Mouse (Mus musculus) heart, embryonic 14.5 days (tissue): ENCODE data around the gene Bin2. TPM values are rescaled to one million over a fixed set of nuclear protein-coding genes. Genes with fewer than 3 reads are reported as not detected.

Source experiments
- ATAC-seq: fragments of 200-750 bp; cut with Nextera tagmentation; 2 replicates; pipeline ENCODE4 v1.8.0; 2017; ENCODE audit warnings: low read depth, moderate TSS enrichment; ENCODE audit not compliant: insufficient number of reproducible peaks, insufficient read depth, low FRiP score
- H3K27ac ChIP-seq, 2 experiments: fragments of 200-500 bp in 1 of 2; fragments of 300-500 bp in 1 of 2; sonication (generic) in 1 of 2; replicated peaks in 1 of 2; 2 replicates each; pipeline ENCODE4 v1.5.1; 2012 to 2014; ENCODE audit warnings: low read depth in 2 of 2, low read length in 2 of 2, control low read depth in 1 of 2, mild to moderate bottlenecking in 1 of 2, mixed read lengths in 1 of 2; ENCODE audit not compliant: control insufficient read depth in 1 of 2, insufficient read depth in 1 of 2
- H3K27me3 ChIP-seq: fragments of 300-500 bp; sonication (generic); 2 replicates; pipeline ENCODE4 v1.6.1; 2014; ENCODE audit warnings: mild to moderate bottlenecking, low read length, control low read depth; ENCODE audit not compliant: control insufficient read depth, insufficient read depth
- H3K36me3 ChIP-seq: fragments of 300-500 bp; sonication (generic); 2 replicates; pipeline ENCODE4 v1.6.1; 2014; ENCODE audit warnings: mild to moderate bottlenecking, control low read depth, low read length, mixed read lengths; ENCODE audit not compliant: control insufficient read depth, insufficient read depth
- H3K4me1 ChIP-seq, 2 experiments: fragments of 200-500 bp in 1 of 2; fragments of 300-500 bp in 1 of 2; sonication (generic) in 1 of 2; 2 replicates each; pipeline ENCODE4 v1.6.1; 2012 to 2014; ENCODE audit warnings: low read length in 2 of 2, control low read depth in 1 of 2, mixed read lengths in 1 of 2; ENCODE audit not compliant: control insufficient read depth in 2 of 2, insufficient read depth in 2 of 2
- H3K4me2 ChIP-seq: fragments of 300-500 bp; sonication (generic); 2 replicates; pipeline ENCODE4 v1.6.1; 2014; ENCODE audit warnings: mild to moderate bottlenecking, low read length
- H3K4me3 ChIP-seq, 2 experiments: fragments of 200-500 bp in 1 of 2; fragments of 300-500 bp in 1 of 2; sonication (generic) in 1 of 2; 2 replicates each; pipeline ENCODE4 v1.5.1; 2012 to 2014; ENCODE audit warnings: low read length in 2 of 2, mild to moderate bottlenecking in 2 of 2, control low read depth in 1 of 2, low read depth in 1 of 2, moderate library complexity in 1 of 2; ENCODE audit not compliant: control insufficient read depth in 1 of 2, insufficient read depth in 1 of 2
- H3K9ac ChIP-seq: fragments of 300-500 bp; sonication (generic); 2 replicates; pipeline ENCODE4 v1.6.1; 2014; ENCODE audit warnings: mild to moderate bottlenecking, low read length
- H3K9me3 ChIP-seq: fragments of 300-500 bp; sonication (generic); 2 replicates; pipeline ENCODE4 v1.6.1; 2016; ENCODE audit warnings: low read length, control low read depth; ENCODE audit not compliant: control insufficient read depth
- WGBS: fragments of 180-500 bp; shearing (Covaris S2); extraction: QIAGEN DNeasy Blood & Tissue Kit; methylation state at CpG from one replicate; pipeline ENCODE4 v1.1.7; 2014; 5-methylcytosine and 5-hydroxymethylcytosine counted together
- polyA plus RNA-seq: library from polyadenylated mRNA; unstranded; fragments of >200 nt; fragmentation: Nextera tagmentation; extraction: Ambion mirVana; gene quantifications from 2 replicates; pipeline ENCODE4 v1.2.1, GENCODE M21; 2014

Bin2 gene
- polyA plus RNA-seq, 1 experiment from 2014 or later: 2.8 TPM

DNA sequence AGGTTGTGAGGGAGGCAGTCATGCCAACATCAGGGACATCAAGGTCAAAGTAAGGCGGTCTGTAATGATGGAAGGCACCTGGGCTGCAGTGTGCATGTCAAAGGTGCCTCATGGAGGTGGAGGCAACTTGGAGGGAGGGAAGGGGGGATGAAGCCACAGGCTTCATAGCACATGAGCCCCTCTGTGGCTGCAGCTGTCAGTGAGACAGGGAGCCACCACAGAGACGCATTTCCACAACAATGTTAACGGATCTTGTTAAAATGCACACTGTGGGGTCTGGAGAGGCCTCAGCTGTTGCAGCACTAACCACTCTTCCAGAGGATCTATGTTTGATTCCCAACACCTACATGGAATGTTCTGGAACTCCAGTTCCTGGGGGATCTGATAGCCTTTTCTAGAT, 39.2 kb downstream of the Bin2 start:
- ATAC-seq: no peak
- WGBS: 73% methylated on average over 3 of the region's 3 CpGs
- H3K4me3 ChIP-seq: no peak overlapping the region
- H3K36me3 ChIP-seq: no peaks in the 10 kb centered on the region
- no peaks in the 10 kb centered on the region for H3K9me3 ChIP-seq
- peaks cover 10 to 11% of the 10 kb centered on the region in 2 experiments; a peak in 3 of 4 replicates for H3K4me1 ChIP-seq
- H3K9ac ChIP-seq: no peak overlapping the region
- no peak overlapping the region for H3K27ac ChIP-seq
- no peak overlapping the region for H3K4me2 ChIP-seq
- peaks cover 4% of the 10 kb centered on the region; the same call in 1 of the 2 replicates for H3K27me3 ChIP-seq

GRCm38 (mm10) chr15:100628797-100629196, 40.6 kb downstream of the Bin2 start:
- Histone ChIP-seq H3K4me2 (no peak overlapping the region), H3K4me1 (peaks cover 10% of the 10 kb centered on the region in 2 experiments; a peak in 3 of 4 replicates), H3K9ac (no peak overlapping the region), H3K27me3 (no peaks in the 10 kb centered on the region), H3K9me3 (no peaks in the 10 kb centered on the region), H3K4me3 (no peak overlapping the region), H3K36me3 (no peaks in the 10 kb centered on the region), H3K27ac (0 out of 4 replicates have a peak overlapping the region, but pooled peaks of 1 of the 2 experiments have one; percentile 28)
- ATAC-seq: no peak
- 49% methylated on average over 7 of the region's 7 CpGs for WGBS

DNA sequence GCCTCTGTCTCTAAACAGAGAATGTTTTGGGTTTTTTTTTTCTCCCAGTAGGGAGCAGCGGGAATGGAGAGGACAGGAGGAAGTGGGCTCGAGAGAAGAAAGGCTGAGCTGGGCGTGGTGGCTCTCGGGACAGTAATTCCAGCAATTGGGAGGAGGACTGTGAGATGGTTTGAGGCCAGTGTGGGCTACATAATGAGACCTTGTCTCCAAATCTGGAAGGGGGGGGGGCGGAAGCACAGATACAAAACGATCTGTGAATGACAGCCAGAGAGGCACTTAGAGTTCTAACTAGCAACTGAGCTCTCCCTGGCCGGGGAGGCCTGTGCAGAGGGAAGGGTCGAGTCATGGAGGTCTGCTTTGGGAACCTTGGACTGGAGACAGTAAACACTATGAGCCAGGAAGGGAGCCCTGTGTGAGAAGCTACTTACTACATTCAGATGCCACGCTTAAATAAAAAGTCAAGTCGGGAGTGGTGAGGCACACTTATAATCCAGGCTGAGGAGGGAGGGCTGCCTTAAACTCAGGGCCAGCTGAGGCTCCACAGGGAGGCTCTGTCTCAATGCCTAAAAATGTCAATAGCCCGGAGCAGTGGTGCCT, 41.5 kb downstream of the Bin2 start:
- no peak overlapping the region for H3K4me2 ChIP-seq

GRCm38 (mm10) chr15:100627287-100627686, 42.1 kb downstream of the Bin2 start:
- Histone ChIP-seq H3K4me3 (no peak overlapping the region), H3K9ac (no peak overlapping the region), H3K27me3 (no peaks in the 10 kb centered on the region), H3K4me1 (peaks cover 7 to 10% of the 10 kb centered on the region in 2 experiments; a peak in 3 of 4 replicates), H3K36me3 (no peaks in the 10 kb centered on the region), H3K27ac (peak overlapping the region; percentile 14 to 27; a peak in 2 of 4 replicates), H3K9me3 (no peaks in the 10 kb centered on the region), H3K4me2 (no peak overlapping the region)
- WGBS: 24% methylated on average over 10 of the region's 10 CpGs
- no peak for ATAC-seq

More for the DNA sequence above, 41.5 kb downstream of the Bin2 start:
- ATAC-seq: no peak
- H3K9ac ChIP-seq: 0 out of 2 replicates have a peak overlapping the region, but pooled peaks have one; percentile 23
- WGBS: 7% methylated on average over 11 of the region's 11 CpGs
- H3K4me3 ChIP-seq: no peak overlapping the region
- peaks cover 10% of the 10 kb centered on the region in 2 experiments; a peak in 3 of 4 replicates for H3K4me1 ChIP-seq
- H3K27ac ChIP-seq: peak overlapping the region; percentile 14 to 27; a peak in 2 of 4 replicates
- no peaks in the 10 kb centered on the region for H3K27me3 ChIP-seq
- no peaks in the 10 kb centered on the region for H3K36me3 ChIP-seq
- H3K9me3 ChIP-seq: no peaks in the 10 kb centered on the region

DNA sequence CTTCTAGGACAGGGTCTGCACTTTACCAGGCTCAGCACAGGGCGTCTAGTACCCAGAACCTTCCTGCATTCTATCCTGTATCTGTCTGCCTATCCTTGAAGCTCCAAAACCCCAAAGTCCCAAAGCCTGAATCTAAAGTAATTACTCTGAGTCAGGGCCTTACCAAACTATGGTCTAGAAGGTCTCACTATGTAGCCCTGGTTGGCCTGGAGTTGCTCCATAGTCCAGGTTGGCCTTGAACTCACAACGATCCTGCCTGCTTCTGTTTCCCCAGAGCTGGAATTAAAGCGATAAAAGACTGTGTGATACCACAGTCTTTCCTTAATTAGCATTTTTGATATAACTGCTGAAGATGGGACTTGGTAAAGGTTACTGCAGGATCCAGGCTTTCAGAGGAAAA, 44.9 kb downstream of the Bin2 start:
- Histone ChIP-seq H3K4me3 (no peak overlapping the region), H3K4me2 (no peak overlapping the region), H3K4me1 (peaks cover 9 to 10% of the 10 kb centered on the region in 2 experiments), H3K27ac (no peak overlapping the region), H3K27me3 (no peaks in the 10 kb centered on the region), H3K9ac (no peak overlapping the region), H3K36me3 (peaks cover 21% of the 10 kb centered on the region), H3K9me3 (no peaks in the 10 kb centered on the region)
- ATAC-seq: no peak
- 78% methylated on average over 3 of the region's 3 CpGs for WGBS

GRCm38 (mm10) chr15:100623754-100624153, 45.6 kb downstream of the Bin2 start:
- Histone ChIP-seq H3K4me2 (no peak overlapping the region), H3K27me3 (no peaks in the 10 kb centered on the region), H3K9ac (no peak overlapping the region), H3K4me3 (no peak overlapping the region), H3K4me1 (peaks cover 9 to 10% of the 10 kb centered on the region in 2 experiments), H3K36me3 (peaks cover 28% of the 10 kb centered on the region), H3K9me3 (no peaks in the 10 kb centered on the region), H3K27ac (no peak overlapping the region)
- 86% methylated on average over 9 of the region's 9 CpGs for WGBS
- ATAC-seq: no peak

- no peak overlapping the region for H3K9ac ChIP-seq
- H3K4me2 ChIP-seq: no peak overlapping the region
- H3K9me3 ChIP-seq: no peaks in the 10 kb centered on the region
- no peaks in the 10 kb centered on the region for H3K27me3 ChIP-seq
- no peak overlapping the region for H3K4me3 ChIP-seq
- WGBS: 75% methylated on average over 7 of the region's 7 CpGs
- peak; percentile 31; the same call in 1 of the 2 replicates for ATAC-seq
- H3K36me3 ChIP-seq: peaks cover 44% of the 10 kb centered on the region
- H3K27ac ChIP-seq: no peak overlapping the region
- H3K4me1 ChIP-seq: peaks cover 0 to 2% of the 10 kb centered on the region in 2 experiments; a peak in 2 of 4 replicates
Observed at GRCm38 (mm10) chr15:100622164-100622563, 47.2 kb downstream of the Bin2 start.
